Mouse (Mus musculus) forebrain, embryonic 13.5 days (tissue): ENCODE measurements around the gene Capn9. TPM values are rescaled to one million over a fixed set of nuclear protein-coding genes. Genes with fewer than 3 reads are reported as not detected.

Source experiments
- polyA plus RNA-seq: library from polyadenylated mRNA; unstranded; fragments of >200 nt; fragmentation: Nextera tagmentation; extraction: Ambion mirVana; gene quantifications from 2 replicates; pipeline ENCODE4 v1.2.1, GENCODE M21; 2015

The Capn9 gene
- polyA plus RNA-seq, 1 experiment from 2014 or later = 0.06 TPM

Other genes starting within 250 kb of the Capn9 start
- gene Pgbd5, start 136.5 kb upstream of the Capn9 start, polyA plus RNA-seq = 5.9 and 6.3 TPM in 2 replicates
- 36.1 and 40.3 TPM in 2 replicates for gene Cog2, start 55.3 kb upstream of the Capn9 start, polyA plus RNA-seq
- gene Agt, start 6.4 kb upstream of the Capn9 start, polyA plus RNA-seq = 0.21 TPM in 1 of 2 replicates, not detected in the other
- gene 2310022B05Rik, start 87.3 kb downstream of the Capn9 start, polyA plus RNA-seq = 18.0 and 19.2 TPM in 2 replicates
- 48.4 and 54.8 TPM in 2 replicates for gene Ttc13, start 145.9 kb downstream of the Capn9 start, polyA plus RNA-seq
- gene Arv1, start 146.0 kb downstream of the Capn9 start, polyA plus RNA-seq = 29.9 and 36.0 TPM in 2 replicates
- 0.34 and 0.36 TPM in 2 replicates for gene Fam89a, start 175.7 kb downstream of the Capn9 start, polyA plus RNA-seq
- gene Trim67, start 217.0 kb downstream of the Capn9 start, polyA plus RNA-seq = 9.4 and 9.8 TPM in 2 replicates